Mouse (Mus musculus) lung, postnatal 0 days (tissue): ENCODE results near the gene Mndal.
"Not testable (repeated sequence)": the region's sequence is repeated elsewhere in the genome, so short reads cannot be mapped to it uniquely, and the experiment has no call there.

Experiments
- CTCF ChIP-seq: IDR thresholded peaks from 2 replicates; pipeline ENCODE4 v1.5.1; 2016; ENCODE audit warnings: antibody characterized with exemption, mild to moderate bottlenecking
- EP300 ChIP-seq: IDR thresholded peaks from 2 replicates; pipeline ENCODE4 v1.6.1; 2016; ENCODE audit warnings: antibody characterized with exemption, mild to moderate bottlenecking, control low read depth

DNA sequence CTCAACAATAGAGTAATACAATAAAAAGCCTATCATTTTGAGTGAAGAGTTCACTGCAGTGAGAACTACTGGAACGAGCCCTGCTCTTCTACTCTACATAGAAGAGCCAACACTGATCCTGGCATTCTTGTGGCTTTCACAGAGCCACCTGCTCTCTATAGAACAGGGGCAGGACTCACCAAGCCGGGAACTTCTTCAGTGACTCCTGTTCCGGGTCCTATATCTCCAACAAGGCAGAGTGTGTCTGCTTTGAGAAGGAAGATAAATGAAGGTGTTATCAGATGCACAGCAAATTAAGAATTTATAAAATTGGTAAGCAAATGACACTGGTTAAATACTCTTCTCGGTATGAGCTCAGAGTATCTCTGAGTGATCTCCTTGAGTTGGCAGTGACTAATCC lies 96.1 kb downstream of the Mndal start:
- TF ChIP-seq EP300, CTCF: not testable (repeated sequence)
